ENCODE assay signal across 8 mouse cellular contexts in genomic region chr4:111719296-111719695, GRCm38 (mm10). TPM values are rescaled to one million over a fixed set of nuclear protein-coding genes. Genes with fewer than 3 reads are reported as not detected.
A peak's percentile ranks its signal among the peaks of the same experiment; 100 is the strongest.
DNase-seq lines count a peak whose midpoint lies in the region; ATAC-seq and TF ChIP-seq lines count a peak whose summit lies in the region.

No protein-coding gene starts in this region.

- H3K27ac ChIP-seq in layer of hippocampus, adult 2 months: no peak overlapping the region
- H3K27ac ChIP-seq in embryonic facial prominence, embryonic 12.5 days: no peak overlapping the region
- H3K27ac ChIP-seq in hindbrain, embryonic 13.5 days: no peak overlapping the region
- peak overlapping the region; percentile 48 for H3K27ac ChIP-seq in macrophage

- no peak for TF ChIP-seq CTCF in layer of hippocampus, adult 2 months (conservative IDR thresholded peaks at IDR 0.05)

- H3K36me3 ChIP-seq in embryonic facial prominence, embryonic 12.5 days: no peaks in the 10 kb centered on the region
- H3K36me3 ChIP-seq in hindbrain, embryonic 13.5 days: no peaks in the 10 kb centered on the region
- no peaks in the 10 kb centered on the region for H3K36me3 ChIP-seq in macrophage (ENCODE audit: inconsistent target)

- ATAC-seq in embryonic facial prominence, embryonic 12.5 days (ENCODE audit: insufficient number of reproducible peaks, insufficient read depth, low FRiP score, low TSS enrichment): no peak
- no peak for ATAC-seq in hindbrain, embryonic 13.5 days (ENCODE audit: low FRiP score)

- intact Hi-C loops in left cerebral cortex, postnatal 36 days (cut with DNase I): no loop called here

- H3K9ac ChIP-seq in embryonic facial prominence, embryonic 12.5 days: no peak overlapping the region
- H3K9ac ChIP-seq in hindbrain, embryonic 13.5 days: no peak overlapping the region

- no peak for DNase-seq in layer of hippocampus, adult 2 months (ENCODE audit: low spot score in 2 of 2)
- no peak for DNase-seq in layer of hippocampus, postnatal 14 days (ENCODE audit: low spot score in 2 of 2)
- no peak for DNase-seq in ovary, postnatal 14 days (ENCODE audit: low spot score)
- no peak for DNase-seq in left cerebral cortex, postnatal 36 days (ENCODE audit: low spot score in 2 of 2)
- DNase-seq in cerebellum, postnatal 10 days: no peak

- no peaks in the 10 kb centered on the region for H3K9me3 ChIP-seq in embryonic facial prominence, embryonic 12.5 days
- H3K9me3 ChIP-seq in hindbrain, embryonic 13.5 days: no peaks in the 10 kb centered on the region

- no peaks in the 10 kb centered on the region for H3K27me3 ChIP-seq in embryonic facial prominence, embryonic 12.5 days
- H3K27me3 ChIP-seq in hindbrain, embryonic 13.5 days: no peaks in the 10 kb centered on the region

- H3K4me3 ChIP-seq in layer of hippocampus, adult 2 months: peak overlapping the region; percentile 54
- peak overlapping the region; percentile 92; the same call in 1 of the 2 replicates for H3K4me3 ChIP-seq in embryonic facial prominence, embryonic 12.5 days
- H3K4me3 ChIP-seq in hindbrain, embryonic 13.5 days: peak overlapping the region; percentile 71
- H3K4me3 ChIP-seq in macrophage (ENCODE audit: inconsistent target): peak overlapping the region; percentile 18; the same call in 1 of the 2 replicates

- peaks cover 27% of the 10 kb centered on the region for H3K79me2 ChIP-seq in macrophage (ENCODE audit: inconsistent target)

- H3K4me1 ChIP-seq in embryonic facial prominence, embryonic 12.5 days: peaks cover 6% of the 10 kb centered on the region
- H3K4me1 ChIP-seq in hindbrain, embryonic 13.5 days (replicated peaks): peaks cover 11% of the 10 kb centered on the region

- H3K4me2 ChIP-seq in embryonic facial prominence, embryonic 12.5 days (replicated peaks): peak overlapping the region; percentile 64
- H3K4me2 ChIP-seq in hindbrain, embryonic 13.5 days: peak overlapping the region; percentile 82

- 68% methylated on average over 4 of the region's 4 CpGs for WGBS in embryonic facial prominence, embryonic 12.5 days
- WGBS in hindbrain, embryonic 13.5 days: 69% methylated on average over 4 of the region's 4 CpGs
- 9% methylated on average over 4 of the region's 4 CpGs for WGBS in macrophage (ENCODE audit: missing documents)

RNA-seq across cellular contexts. Expression of gene Spata6, which starts 0.5 kb away (rescaled TPM):
- 1 to 10 TPM; 2.2 to 3.1 TPM for total RNA-seq in layer of hippocampus, adult 2 months (2021)
- 1 to 10 TPM; 3.8 to 5.1 TPM for total RNA-seq in layer of hippocampus, postnatal 14 days (2021)
- polyA plus RNA-seq in embryonic facial prominence, embryonic 12.5 days (2016; fragmentation: Nextera tagmentation; extraction: Ambion mirVana): 28.3 and 29.6 TPM in 2 replicates
- 16.8 and 20.6 TPM in 2 replicates for polyA plus RNA-seq in hindbrain, embryonic 13.5 days (2015; fragmentation: Nextera tagmentation; extraction: Ambion mirVana)
- 100 to 1,000 TPM in 7 of 26 experiments, 10 to 100 TPM in 19; 49.2 to 167 (median 86.4) TPM for total RNA-seq in macrophage (2018; cell fraction: chromatin; rRNA removed)
- total RNA-seq in macrophage (2018; cell fraction: cytosol; rRNA removed): 10 to 100 TPM; 18.1 to 30.1 (median 23.2) TPM
- 10 to 100 TPM; 28.7 to 85.0 (median 46.7) TPM for total RNA-seq in macrophage (2018; cell fraction: nucleus; rRNA removed)
- 17.7 to 31.8 TPM (median 21.6 TPM) in 3 replicates for polyA plus RNA-seq in macrophage (2018)
- total RNA-seq in left cerebral cortex, postnatal 36 days (2021): 1 to 10 TPM; 2.7 to 5.5 TPM

Comparison
In these comparisons a context has a peak if more than half of its experiments do, and no peak if none do; other contexts are left out.
1. H3K4me3 ChIP-seq: peak in every context shown above with its lines; median percentile 92 in embryonic facial prominence, embryonic 12.5 days; 71 in hindbrain, embryonic 13.5 days; 54 in layer of hippocampus, adult 2 months; 18 in macrophage.